Mouse (Mus musculus) fat pad, adult 2 months (tissue): ENCODE measurements around the gene Thbs1.
"Not testable (repeated sequence)": the region's sequence is repeated elsewhere in the genome, so short reads cannot be mapped to it uniquely, and the experiment has no call there.

Source experiments
- DNase-seq: peaks from one replicate; pipeline ENCODE4 v3.0.0-alpha.2; 2011; ENCODE audit warnings: low read depth, low spot score; ENCODE audit errors: extremely low read depth

Thbs1 gene

GRCm38 (mm10) chr2:118141651-118142050 lies 30.0 kb downstream of the Thbs1 start:
- DNase-seq, result no peak

- not testable (repeated sequence) for DNase-seq
These were observed 36.1 kb downstream of the Thbs1 start for GRCm38 (mm10) chr2:118147749-118148148.

- no peak for DNase-seq
These were observed 36.9 kb downstream of the Thbs1 start for GRCm38 (mm10) chr2:118148321-118149142.

- DNase-seq, result peak; percentile 46
These were observed 38.3 kb downstream of the Thbs1 start for GRCm38 (mm10) chr2:118149855-118150563.

GRCm38 (mm10) chr2:118158095-118158494 lies 46.4 kb downstream of the Thbs1 start:
- DNase-seq, result no peak

- no peak for DNase-seq
These were observed 47.5 kb downstream of the Thbs1 start for GRCm38 (mm10) chr2:118159126-118159525.

GRCm38 (mm10) chr2:118160547-118160946 lies 48.9 kb downstream of the Thbs1 start:
- DNase-seq, result no peak

- no peak for DNase-seq
These were observed 49.3 kb downstream of the Thbs1 start for GRCm38 (mm10) chr2:118160991-118161390.

- no peak for DNase-seq
These were observed 50.8 kb downstream of the Thbs1 start for GRCm38 (mm10) chr2:118162486-118162885.

- no peak for DNase-seq
These were observed 52.5 kb downstream of the Thbs1 start for GRCm38 (mm10) chr2:118164137-118164536.

GRCm38 (mm10) chr2:118165691-118166090 lies 54.0 kb downstream of the Thbs1 start:
- no peak for DNase-seq

GRCm38 (mm10) chr2:118167731-118168130 lies 56.1 kb downstream of the Thbs1 start:
- DNase-seq, result no peak

GRCm38 (mm10) chr2:118168225-118168624 lies 56.5 kb downstream of the Thbs1 start:
- no peak for DNase-seq

- no peak for DNase-seq
These were observed 63.1 kb downstream of the Thbs1 start for GRCm38 (mm10) chr2:118174558-118175383.
